In the genomic region with DNA sequence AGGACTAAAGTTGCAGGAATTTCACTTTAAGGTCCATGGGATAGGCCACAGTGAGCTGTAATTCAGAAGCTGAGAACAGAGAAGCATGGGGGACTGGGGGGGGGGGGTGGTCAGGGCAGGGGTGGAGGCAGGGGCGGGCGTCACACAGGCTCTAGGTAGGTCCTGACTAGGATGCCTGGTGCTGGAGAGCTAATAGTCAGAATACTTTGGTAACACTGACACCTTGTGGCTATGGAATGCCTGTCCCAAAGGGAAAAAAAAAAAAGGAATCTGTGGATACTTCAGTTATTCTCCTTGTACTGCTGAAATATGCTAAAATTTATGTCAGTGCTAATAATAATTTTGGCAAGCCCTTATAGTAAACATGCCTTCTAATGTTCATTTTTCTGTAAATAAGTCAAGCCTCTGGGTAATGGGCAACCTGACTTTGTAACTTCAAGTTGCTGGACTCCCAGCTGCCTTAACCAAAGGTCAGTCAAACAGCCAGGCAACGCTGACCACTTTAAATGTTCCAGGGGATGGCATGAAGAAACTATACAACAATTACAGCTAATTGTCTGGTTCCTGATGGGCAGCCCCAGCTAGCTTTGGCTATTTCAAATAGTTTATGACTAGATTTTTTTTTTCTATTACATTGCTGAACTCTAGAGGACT, we compare ENCODE assay signal across 8 mouse cellular contexts. TPM values are rescaled to one million over a fixed set of nuclear protein-coding genes. Genes with fewer than 3 reads are reported as not detected.
A peak's percentile ranks its signal among the peaks of the same experiment; 100 is the strongest.
DNase-seq lines count a peak whose midpoint lies in the region; ATAC-seq lines count a peak whose summit lies in the region.

No protein-coding gene starts in this region.

- DNase-seq in neural tube, embryonic 11.5 days (ENCODE audit: low spot score) = no peak
- DNase-seq in neural tube, embryonic 10.5 days (ENCODE audit: extremely low spot score, low spot score) = no peak
- DNase-seq in embryo, embryonic 11.5 days (ENCODE audit: low read depth, low spot score) = peak; percentile 37
- peak; percentile 64 for DNase-seq in induced T-regulatory cell, adult 2 months (ENCODE audit: low read depth)
- peak; percentile 53 for DNase-seq in lung, postnatal 25 days (ENCODE audit: low spot score)
- DNase-seq in telencephalon, adult 2 months (ENCODE audit: low read depth, low spot score) = peak; percentile 24
- no peak for DNase-seq in thymus, postnatal 14 days
- DNase-seq in urinary bladder, postnatal 36 days (ENCODE audit: low spot score in 2 of 2) = no peak

- no peak overlapping the region for H3K27ac ChIP-seq in neural tube, embryonic 11.5 days (ENCODE audit: low read depth, low read length)

- no peak overlapping the region for H3K9ac ChIP-seq in neural tube, embryonic 11.5 days (ENCODE audit: low read length)

- no peak overlapping the region for H3K4me3 ChIP-seq in neural tube, embryonic 11.5 days (ENCODE audit: low read depth, low read length)

- peak; percentile 62; the same call in 1 of the 2 replicates for ATAC-seq in neural tube, embryonic 11.5 days (ENCODE audit: insufficient read depth, low FRiP score, low TSS enrichment)

- no peaks in the 10 kb centered on the region for H3K27me3 ChIP-seq in neural tube, embryonic 11.5 days (ENCODE audit: control insufficient read depth, insufficient read depth, low read length)

- no peaks in the 10 kb centered on the region for H3K9me3 ChIP-seq in neural tube, embryonic 11.5 days (ENCODE audit: control insufficient read depth, low read length)

- WGBS in neural tube, embryonic 11.5 days = 41% methylated on average over 3 of the region's 3 CpGs

- H3K4me2 ChIP-seq in neural tube, embryonic 11.5 days (ENCODE audit: low read depth) = no peak overlapping the region

- H3K4me1 ChIP-seq in neural tube, embryonic 11.5 days (ENCODE audit: control insufficient read depth, insufficient read depth, low read length) = 0 out of 2 replicates have a peak, but pooled peaks cover 2% of the 10 kb centered on the region

- H3K36me3 ChIP-seq in neural tube, embryonic 11.5 days (ENCODE audit: control insufficient read depth, insufficient read depth, low read length) = no peaks in the 10 kb centered on the region

RNA-seq across cellular contexts. Expression of gene Dcps, which starts 9.6 kb away (rescaled TPM):
- polyA plus RNA-seq in neural tube, embryonic 11.5 days (2014; fragmentation: Nextera tagmentation; extraction: Ambion mirVana) = 88.7 and 92.0 TPM in 2 replicates

RNA-seq across cellular contexts. Expression of gene Srpr, which starts 33.7 kb away (rescaled TPM):
- polyA plus RNA-seq in neural tube, embryonic 11.5 days (2014; fragmentation: Nextera tagmentation; extraction: Ambion mirVana) = 102 and 105 TPM in 2 replicates

RNA-seq across cellular contexts. Expression of gene Tirap, which starts 33.8 kb away (rescaled TPM):
- polyA plus RNA-seq in neural tube, embryonic 11.5 days (2014; fragmentation: Nextera tagmentation; extraction: Ambion mirVana) = 15.1 and 16.6 TPM in 2 replicates

RNA-seq across cellular contexts. Expression of gene Foxred1, which starts 44.6 kb away (rescaled TPM):
- 34.7 and 35.6 TPM in 2 replicates for polyA plus RNA-seq in neural tube, embryonic 11.5 days (2014; fragmentation: Nextera tagmentation; extraction: Ambion mirVana)

RNA-seq across cellular contexts. Expression of gene St3gal4, which starts 47.2 kb away (rescaled TPM):
- polyA plus RNA-seq in neural tube, embryonic 11.5 days (2014; fragmentation: Nextera tagmentation; extraction: Ambion mirVana) = 12.3 and 16.1 TPM in 2 replicates

Comparison
In these comparisons a context has a peak if more than half of its experiments do, and no peak if none do; other contexts are left out.
1. DNase-seq: peak in embryo, embryonic 11.5 days (single experiment), induced T-regulatory cell, adult 2 months (single experiment), lung, postnatal 25 days (single experiment) and telencephalon, adult 2 months (single experiment); none in neural tube, embryonic 11.5 days (single experiment), neural tube, embryonic 10.5 days (single experiment), thymus, postnatal 14 days (single experiment) and urinary bladder, postnatal 36 days (0 of 2).